In the genomic region with DNA sequence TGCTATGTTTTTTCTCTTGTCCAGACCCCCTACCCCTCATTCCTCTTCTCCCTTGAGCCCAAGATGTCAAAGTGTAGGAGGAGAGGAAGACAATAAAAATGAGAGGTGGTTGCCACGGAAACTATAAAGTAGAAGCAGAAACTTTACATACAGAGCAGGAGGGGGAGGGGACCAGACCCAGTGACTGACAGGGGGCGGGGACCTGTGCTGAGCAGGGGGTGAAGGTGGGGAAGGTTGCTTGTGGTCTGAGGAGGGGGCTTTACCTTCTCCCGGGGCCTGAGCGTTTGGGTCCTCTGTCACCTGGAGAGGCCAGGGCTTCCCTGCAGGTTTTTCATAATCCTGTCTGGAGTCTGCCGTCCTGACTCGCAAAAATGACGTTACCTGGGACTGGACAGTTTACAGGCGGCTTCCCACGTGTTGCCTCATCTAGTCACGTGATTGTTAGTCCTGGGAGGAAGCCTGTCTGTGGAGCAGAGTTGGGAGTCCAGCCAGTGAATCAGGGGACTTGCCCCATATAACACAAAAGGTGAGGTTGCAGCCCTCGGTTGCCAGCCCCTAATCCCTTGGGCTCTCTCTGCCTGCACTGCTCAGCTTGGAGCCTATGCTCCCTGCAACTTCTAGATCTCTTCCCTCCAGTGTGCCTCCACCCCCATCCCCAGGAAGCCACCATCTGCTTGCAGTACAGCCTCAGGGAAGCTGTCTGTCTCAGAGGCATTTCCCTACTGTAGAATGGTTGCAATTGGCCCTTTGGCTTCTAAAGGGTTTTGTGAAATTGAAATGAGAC, we compare ENCODE assay signal across 8 mouse cellular contexts. TPM values are rescaled to one million over a fixed set of nuclear protein-coding genes. Genes with fewer than 3 reads are reported as not detected.
DNase-seq lines count a peak whose midpoint lies in the region; ATAC-seq and TF ChIP-seq lines count a peak whose summit lies in the region.

No protein-coding gene starts in this region.

- TF ChIP-seq CTCF in lung, postnatal 0 days (IDR thresholded peaks at IDR 0.05), result no peak
- no peak for TF ChIP-seq CTCF in stomach, postnatal 0 days (IDR thresholded peaks at IDR 0.05; ENCODE audit: low read depth)

- TF ChIP-seq EP300 in lung, postnatal 0 days (IDR thresholded peaks at IDR 0.05), result no peak
- no peak for TF ChIP-seq EP300 in stomach, postnatal 0 days (optimal IDR thresholded peaks at IDR 0.05)

- 0 out of 2 replicates have a peak, but pooled peaks have one; percentile 7 for ATAC-seq in lung, postnatal 0 days
- ATAC-seq in embryonic facial prominence, embryonic 11.5 days (replicated peaks; ENCODE audit: insufficient number of reproducible peaks, low FRiP score, low TSS enrichment, low read depth), result peak; percentile 24; the same call in 1 of the 2 replicates
- no peak for ATAC-seq in hindbrain, embryonic 14.5 days (ENCODE audit: low FRiP score)
- ATAC-seq in liver, embryonic 13.5 days (ENCODE audit: low read depth), result peak; percentile 49
- ATAC-seq in stomach, postnatal 0 days (ENCODE audit: low FRiP score, low TSS enrichment), result peak; percentile 30

- no peaks in the 10 kb centered on the region for H3K9me3 ChIP-seq in lung, postnatal 0 days (ENCODE audit: low read length)
- no peaks in the 10 kb centered on the region for H3K9me3 ChIP-seq in embryonic facial prominence, embryonic 11.5 days (replicated peaks; ENCODE audit: control insufficient read depth, low read length)
- no peaks in the 10 kb centered on the region for H3K9me3 ChIP-seq in hindbrain, embryonic 14.5 days (ENCODE audit: control insufficient read depth, low read length)
- H3K9me3 ChIP-seq in liver, embryonic 13.5 days (replicated peaks), result no peaks in the 10 kb centered on the region
- H3K9me3 ChIP-seq in stomach, postnatal 0 days (ENCODE audit: control insufficient read depth, low read length), result no peaks in the 10 kb centered on the region

- H3K36me3 ChIP-seq in lung, postnatal 0 days (ENCODE audit: insufficient read depth, low read length), result no peaks in the 10 kb centered on the region
- no peaks in the 10 kb centered on the region for H3K36me3 ChIP-seq in embryonic facial prominence, embryonic 11.5 days (replicated peaks; ENCODE audit: control insufficient read depth, insufficient read depth, low read depth, low read length)
- H3K36me3 ChIP-seq in hindbrain, embryonic 14.5 days (replicated peaks; ENCODE audit: control insufficient read depth, insufficient read depth), result no peaks in the 10 kb centered on the region
- H3K36me3 ChIP-seq in liver, embryonic 13.5 days, result no peaks in the 10 kb centered on the region
- H3K36me3 ChIP-seq in stomach, postnatal 0 days (ENCODE audit: control insufficient read depth, insufficient read depth, low read length), result 0 out of 2 replicates have a peak, but pooled peaks cover 2% of the 10 kb centered on the region

- no peak overlapping the region for H3K4me2 ChIP-seq in lung, postnatal 0 days (replicated peaks; ENCODE audit: low read depth, low read length)
- peak overlapping the region; percentile 31 for H3K4me2 ChIP-seq in embryonic facial prominence, embryonic 11.5 days (ENCODE audit: low read depth, low read length)
- peak overlapping the region; percentile 15; the same call in 1 of the 2 replicates for H3K4me2 ChIP-seq in hindbrain, embryonic 14.5 days (replicated peaks)
- peak overlapping the region; percentile 35 for H3K4me2 ChIP-seq in liver, embryonic 13.5 days
- peak overlapping the region; percentile 35 for H3K4me2 ChIP-seq in stomach, postnatal 0 days (replicated peaks; ENCODE audit: low read depth)

- peak; percentile 50 for DNase-seq in lung, postnatal 0 days (ENCODE audit: low spot score)
- DNase-seq in lung, postnatal 10 days, result no peak
- peak; percentile 38 for DNase-seq in embryonic facial prominence, embryonic 11.5 days (ENCODE audit: low spot score)
- DNase-seq in hindbrain, embryonic 14.5 days (ENCODE audit: low spot score), result no peak
- no peak for DNase-seq in liver, embryonic 13.5 days
- DNase-seq in stomach, postnatal 0 days (ENCODE audit: low spot score), result peak; percentile 59
- no peak for DNase-seq in ovary, adult 18-20 months (ENCODE audit: low spot score)
- no peak for DNase-seq in adrenal gland, postnatal 14 days

- WGBS in lung, postnatal 0 days, result 17% methylated on average over 11 of the region's 11 CpGs
- WGBS in embryonic facial prominence, embryonic 11.5 days, result 4% methylated on average over 11 of the region's 11 CpGs
- WGBS in hindbrain, embryonic 14.5 days, result under 1% methylated on average over 11 of the region's 11 CpGs
- WGBS in liver, embryonic 13.5 days (ENCODE audit: insufficient replicate concordance), result 18% methylated on average over 11 of the region's 11 CpGs
- WGBS in stomach, postnatal 0 days, result 11% methylated on average over 11 of the region's 11 CpGs

- no peak overlapping the region for H3K27ac ChIP-seq in lung, postnatal 0 days (ENCODE audit: low read length)
- H3K27ac ChIP-seq in embryonic facial prominence, embryonic 11.5 days (replicated peaks; ENCODE audit: low read depth, low read length), result peak overlapping the region; percentile 17; the same call in 1 of the 2 replicates
- H3K27ac ChIP-seq in hindbrain, embryonic 14.5 days, result no peak overlapping the region
- peak overlapping the region; percentile 18; the same call in 1 of the 2 replicates for H3K27ac ChIP-seq in liver, embryonic 13.5 days
- H3K27ac ChIP-seq in stomach, postnatal 0 days (replicated peaks), result no peak overlapping the region; the same call in 1 of the 2 replicates

- no peaks in the 10 kb centered on the region for H3K27me3 ChIP-seq in lung, postnatal 0 days (replicated peaks; ENCODE audit: insufficient read depth, low read length)
- H3K27me3 ChIP-seq in embryonic facial prominence, embryonic 11.5 days (ENCODE audit: control insufficient read depth, insufficient read depth, low read length), result no peaks in the 10 kb centered on the region
- H3K27me3 ChIP-seq in hindbrain, embryonic 14.5 days (ENCODE audit: control insufficient read depth, insufficient read depth, low read length), result no peaks in the 10 kb centered on the region
- H3K27me3 ChIP-seq in liver, embryonic 13.5 days, result no peaks in the 10 kb centered on the region
- no peaks in the 10 kb centered on the region for H3K27me3 ChIP-seq in stomach, postnatal 0 days (ENCODE audit: control insufficient read depth, insufficient read depth, low read length)

- H3K4me1 ChIP-seq in lung, postnatal 0 days (ENCODE audit: insufficient read depth, low read depth, low read length), result peaks cover 25% of the 10 kb centered on the region; the same call in 1 of the 2 replicates
- peaks cover 13% of the 10 kb centered on the region for H3K4me1 ChIP-seq in embryonic facial prominence, embryonic 11.5 days (ENCODE audit: control insufficient read depth, insufficient read depth, low read length)
- peaks cover 31% of the 10 kb centered on the region for H3K4me1 ChIP-seq in hindbrain, embryonic 14.5 days (replicated peaks; ENCODE audit: control insufficient read depth, insufficient read depth, low read length)
- H3K4me1 ChIP-seq in liver, embryonic 13.5 days (replicated peaks), result peaks cover 30% of the 10 kb centered on the region
- peaks cover 15% of the 10 kb centered on the region for H3K4me1 ChIP-seq in stomach, postnatal 0 days (replicated peaks; ENCODE audit: control insufficient read depth, insufficient read depth)

- no peak overlapping the region for H3K4me3 ChIP-seq in lung, postnatal 0 days (ENCODE audit: low read depth, low read length)
- H3K4me3 ChIP-seq in embryonic facial prominence, embryonic 11.5 days (ENCODE audit: low read depth, low read length), result no peak overlapping the region
- no peak overlapping the region for H3K4me3 ChIP-seq in hindbrain, embryonic 14.5 days (replicated peaks; ENCODE audit: low read length)
- H3K4me3 ChIP-seq in liver, embryonic 13.5 days (replicated peaks), result peak overlapping the region; percentile 29; the same call in 1 of the 2 replicates
- no peak overlapping the region for H3K4me3 ChIP-seq in stomach, postnatal 0 days (ENCODE audit: low read depth, low read length)

- H3K9ac ChIP-seq in lung, postnatal 0 days (replicated peaks; ENCODE audit: low read depth), result no peak overlapping the region
- no peak overlapping the region for H3K9ac ChIP-seq in embryonic facial prominence, embryonic 11.5 days (replicated peaks; ENCODE audit: low read length)
- H3K9ac ChIP-seq in hindbrain, embryonic 14.5 days, result no peak overlapping the region
- no peak overlapping the region for H3K9ac ChIP-seq in liver, embryonic 13.5 days
- no peak overlapping the region for H3K9ac ChIP-seq in stomach, postnatal 0 days (ENCODE audit: low read length)

RNA-seq across cellular contexts. Expression of a gene that starts 52.3 kb away (rescaled TPM):
- polyA plus RNA-seq in lung, postnatal 0 days (2015; fragmentation: Nextera tagmentation; extraction: Ambion mirVana), result 75.8 and 83.4 TPM in 2 replicates
- 47.8 and 49.5 TPM in 2 replicates for polyA plus RNA-seq in embryonic facial prominence, embryonic 11.5 days (2014; fragmentation: Nextera tagmentation; extraction: Ambion mirVana)
- 48.4 and 52.2 TPM in 2 replicates for polyA plus RNA-seq in hindbrain, embryonic 14.5 days (2014; fragmentation: Nextera tagmentation; extraction: Ambion mirVana)
- 5.2 and 6.7 TPM in 2 replicates for polyA plus RNA-seq in liver, embryonic 13.5 days (2015; fragmentation: Nextera tagmentation; extraction: Ambion mirVana)
- polyA plus RNA-seq in stomach, postnatal 0 days (2015; fragmentation: Nextera tagmentation; extraction: Ambion mirVana), result 46.4 and 48.1 TPM in 2 replicates
- 69.6 and 73.3 TPM in 2 replicates for total RNA-seq in adrenal gland, postnatal 14 days (2021)

Comparison
In these comparisons a context has a peak if more than half of its experiments do, and no peak if none do; other contexts are left out.
1. DNase-seq: peak in lung, postnatal 0 days (single experiment), embryonic facial prominence, embryonic 11.5 days (single experiment) and stomach, postnatal 0 days (single experiment); none in lung, postnatal 10 days (single experiment), hindbrain, embryonic 14.5 days (single experiment), liver, embryonic 13.5 days (single experiment), ovary, adult 18-20 months (single experiment) and adrenal gland, postnatal 14 days (single experiment).
2. H3K27ac ChIP-seq: peak in embryonic facial prominence, embryonic 11.5 days (single experiment) and liver, embryonic 13.5 days (single experiment); none in lung, postnatal 0 days (single experiment), hindbrain, embryonic 14.5 days (single experiment) and stomach, postnatal 0 days (single experiment).